Mouse (Mus musculus) testis, adult 2 months (tissue): ENCODE data around the gene Ces1e. TPM values are rescaled to one million over a fixed set of nuclear protein-coding genes. Genes with fewer than 3 reads are reported as not detected.

Source experiments
- H3K27ac ChIP-seq: fragments of 200-500 bp; 2 replicates; pipeline ENCODE4 v1.5.1; 2012; ENCODE audit warnings: low read depth, low read length; ENCODE audit not compliant: control insufficient read depth, insufficient read depth
- H3K27me3 ChIP-seq: fragments of 200-500 bp; 2 replicates; pipeline ENCODE4 v1.6.1; 2012; ENCODE audit warnings: mild to moderate bottlenecking, low read length, moderate library complexity; ENCODE audit not compliant: control insufficient read depth, insufficient read depth
- H3K36me3 ChIP-seq: fragments of 200-500 bp; 2 replicates; pipeline ENCODE4 v1.6.1; 2012; ENCODE audit warnings: mild to moderate bottlenecking, low read length; ENCODE audit not compliant: control insufficient read depth, insufficient read depth
- H3K4me1 ChIP-seq: fragments of 200-500 bp; 2 replicates; pipeline ENCODE4 v1.6.1; 2012; ENCODE audit warnings: low read length; ENCODE audit not compliant: control insufficient read depth, insufficient read depth
- H3K4me3 ChIP-seq: fragments of 200-500 bp; 2 replicates; pipeline ENCODE4 v1.5.1; 2012; ENCODE audit warnings: low read depth, mild to moderate bottlenecking, low read length, moderate library complexity, mixed read lengths; ENCODE audit not compliant: control insufficient read depth
- CTCF ChIP-seq: fragments of 200-500 bp; IDR thresholded peaks from 2 replicates; pipeline ENCODE4 v1.5.1; 2012; ENCODE audit warnings: low read depth, mild to moderate bottlenecking, inconsistent platforms, low read length, moderate library complexity; ENCODE audit not compliant: control insufficient read depth, insufficient read depth, insufficient replicate concordance
- POLR2A ChIP-seq: fragments of 200-500 bp; IDR thresholded peaks from 2 replicates; pipeline ENCODE4 v1.6.1; 2012; ENCODE audit warnings: low read depth, mild to moderate bottlenecking, inconsistent platforms, low read length, moderate library complexity; ENCODE audit not compliant: control insufficient read depth
- polyA plus RNA-seq: library from polyadenylated mRNA; depleted of rRNA; stranded (reverse); fragments of >200 nt; gene quantifications from 2 replicates; pipeline ENCODE4 v1.2.3, GENCODE M21; 2012; rRNA removed

The Ces1e gene
- polyA plus RNA-seq: 0.51 TPM in 1 of 2 replicates, not detected in the other

- no peaks in the 10 kb centered on the region for H3K36me3 ChIP-seq
- TF ChIP-seq POLR2A: no peak
- no peak for TF ChIP-seq CTCF
- no peaks in the 10 kb centered on the region for H3K4me1 ChIP-seq
- H3K4me3 ChIP-seq: no peak within 1 kb of the TSS
- no peak within 1 kb of the TSS for H3K27ac ChIP-seq
- H3K27me3 ChIP-seq: no peaks in the 10 kb centered on the region
Observed at GRCm38 (mm10) chr8:93229446-93229845, at the start of gene Ces1e. Gene Ces1e, minus strand, starts transcription at chr8:93229619.

- H3K27ac ChIP-seq: no peak overlapping the region
- H3K4me1 ChIP-seq: no peaks in the 10 kb centered on the region
- H3K27me3 ChIP-seq: no peaks in the 10 kb centered on the region
- no peak overlapping the region for H3K4me3 ChIP-seq
- H3K36me3 ChIP-seq: no peaks in the 10 kb centered on the region
- TF ChIP-seq CTCF (no peak), POLR2A (no peak)
Observed at GRCm38 (mm10) chr8:93278176-93278805, 48.9 kb upstream of the Ces1e start.

GRCm38 (mm10) chr8:93274609-93275008 is 45.2 kb upstream of the Ces1e start:
- Histone ChIP-seq H3K27me3 (no peaks in the 10 kb centered on the region), H3K27ac (no peak overlapping the region), H3K4me3 (no peak overlapping the region), H3K36me3 (no peaks in the 10 kb centered on the region), H3K4me1 (no peaks in the 10 kb centered on the region)
- TF ChIP-seq POLR2A: no peak
- no peak for TF ChIP-seq CTCF

- Histone ChIP-seq H3K27me3 (no peaks in the 10 kb centered on the region), H3K4me3 (no peak overlapping the region), H3K36me3 (no peaks in the 10 kb centered on the region), H3K4me1 (no peaks in the 10 kb centered on the region), H3K27ac (no peak overlapping the region)
- no peak for TF ChIP-seq CTCF
- TF ChIP-seq POLR2A: no peak
Observed at GRCm38 (mm10) chr8:93273321-93273720, 43.9 kb upstream of the Ces1e start.

GRCm38 (mm10) chr8:93272686-93273085 is 43.3 kb upstream of the Ces1e start:
- H3K4me1 ChIP-seq: no peaks in the 10 kb centered on the region
- no peak overlapping the region for H3K27ac ChIP-seq
- H3K27me3 ChIP-seq: no peaks in the 10 kb centered on the region
- TF ChIP-seq CTCF (no peak), POLR2A (no peak)
- no peak overlapping the region for H3K4me3 ChIP-seq
- no peaks in the 10 kb centered on the region for H3K36me3 ChIP-seq

- Histone ChIP-seq H3K27me3 (no peaks in the 10 kb centered on the region), H3K4me1 (no peaks in the 10 kb centered on the region), H3K36me3 (no peaks in the 10 kb centered on the region), H3K27ac (no peak overlapping the region), H3K4me3 (no peak overlapping the region)
- TF ChIP-seq CTCF (no peak), POLR2A (no peak)
Observed at GRCm38 (mm10) chr8:93261436-93261835, 32.0 kb upstream of the Ces1e start.

GRCm38 (mm10) chr8:93252400-93252925 is 23.0 kb upstream of the Ces1e start:
- TF ChIP-seq CTCF (no peak), POLR2A (no peak)
- Histone ChIP-seq H3K27me3 (no peaks in the 10 kb centered on the region), H3K36me3 (no peaks in the 10 kb centered on the region), H3K27ac (no peak overlapping the region), H3K4me1 (no peaks in the 10 kb centered on the region), H3K4me3 (no peak overlapping the region)

- no peaks in the 10 kb centered on the region for H3K36me3 ChIP-seq
- H3K4me1 ChIP-seq: no peaks in the 10 kb centered on the region
- no peak overlapping the region for H3K27ac ChIP-seq
- no peak overlapping the region for H3K4me3 ChIP-seq
- TF ChIP-seq POLR2A (no peak), CTCF (no peak)
- H3K27me3 ChIP-seq: no peaks in the 10 kb centered on the region
Observed at GRCm38 (mm10) chr8:93246057-93246456, 16.6 kb upstream of the Ces1e start.
